Mouse (Mus musculus) fat pad, adult 2 months (tissue): ENCODE data around the gene Pwp1.
"Not testable (repeated sequence)": the region's sequence is repeated elsewhere in the genome, so short reads cannot be mapped to it uniquely, and the experiment has no call there.

ENCODE experiments used
- DNase-seq: peaks from one replicate; pipeline ENCODE4 v3.0.0-alpha.2; 2011; ENCODE audit warnings: low read depth, low spot score; ENCODE audit errors: extremely low read depth

Pwp1 gene

DNA sequence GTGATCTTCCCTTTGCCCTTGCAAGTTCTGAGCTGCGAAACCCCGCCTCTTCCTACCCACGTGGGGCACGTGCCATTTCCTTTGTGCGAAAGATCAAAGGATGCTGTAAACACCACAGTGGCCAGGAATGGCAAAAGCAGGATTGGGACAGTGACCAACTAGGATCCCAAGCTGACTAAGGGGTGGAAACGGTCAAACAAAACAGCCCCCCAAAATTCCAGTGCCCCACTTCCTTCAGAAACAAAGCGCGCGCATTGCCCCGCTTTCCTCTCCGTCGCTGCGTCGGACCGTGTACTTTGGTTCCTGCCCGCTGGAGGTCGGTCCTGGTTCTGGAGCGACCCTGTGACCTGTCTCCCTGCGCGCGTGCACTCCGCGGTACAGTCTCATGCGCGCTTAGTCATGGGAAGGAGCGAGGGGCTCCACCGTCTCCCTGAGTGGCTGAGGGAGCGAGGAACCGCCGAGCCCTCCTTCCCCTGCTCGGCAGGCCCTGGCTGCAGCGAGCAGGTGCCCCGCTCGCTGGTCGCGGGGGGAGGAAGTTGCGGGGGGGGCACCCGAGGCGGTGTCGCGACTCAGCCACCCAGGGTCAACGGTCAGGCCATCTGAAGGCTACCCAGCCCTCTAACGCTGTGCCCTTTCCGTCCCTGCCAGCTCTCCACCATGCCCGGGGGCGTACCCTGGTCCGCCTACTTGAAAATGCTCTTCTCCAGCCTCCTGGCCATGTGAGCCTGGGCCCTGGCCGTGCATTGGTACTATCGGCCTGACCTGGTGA is at the start of gene Pwp1:
Gene Pwp1, plus strand, starts transcription at position 410 of the 769 bp plus-strand sequence.
- not testable (repeated sequence) for DNase-seq

DNA sequence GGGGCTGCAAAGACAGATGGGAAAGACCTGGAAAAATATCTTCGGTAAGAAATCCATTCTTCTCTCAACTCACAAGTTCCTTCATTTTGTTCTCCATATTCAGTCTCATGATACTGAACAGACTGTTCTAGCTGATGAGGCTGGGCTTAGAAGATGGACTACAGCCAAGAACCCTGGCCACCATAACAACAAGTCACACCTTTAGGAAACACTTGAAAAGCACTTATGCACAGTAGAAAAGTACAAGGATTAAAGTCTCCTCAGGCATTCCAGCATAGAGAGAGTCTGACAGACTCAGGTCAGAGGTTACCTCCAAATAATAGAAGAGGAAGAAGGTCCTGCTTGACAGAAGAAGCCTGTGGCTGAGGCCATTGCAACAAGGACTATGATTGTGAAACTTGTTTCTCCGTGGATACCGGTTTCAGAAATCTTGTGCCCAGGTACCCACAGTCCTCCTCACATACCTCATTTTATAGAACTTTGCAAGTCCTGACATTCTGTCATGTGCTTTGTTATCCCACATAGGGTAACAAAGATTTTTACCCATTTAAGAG is 7.1 kb upstream of the Pwp1 start:
- DNase-seq = not testable (repeated sequence)

DNA sequence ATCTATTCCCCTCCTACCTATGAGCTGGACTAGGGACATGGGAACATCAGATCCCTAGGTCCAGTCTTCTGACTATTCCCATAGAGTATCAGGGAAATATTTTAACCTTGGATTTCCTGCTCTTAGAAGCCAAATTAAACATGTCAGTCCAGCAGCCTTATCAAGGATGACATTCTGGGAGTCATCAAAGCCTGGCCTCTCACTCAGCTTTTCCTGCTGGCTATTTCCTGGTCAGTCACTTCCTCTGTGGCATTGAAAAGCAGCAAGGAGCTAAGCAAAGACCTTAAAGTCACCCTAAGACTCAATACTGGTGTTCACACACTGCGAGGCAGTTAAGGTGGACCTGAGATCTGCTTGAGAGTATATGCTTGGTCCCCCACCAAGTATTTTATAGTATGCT is 5.5 kb upstream of the Pwp1 start:
- DNase-seq = not testable (repeated sequence)

DNA sequence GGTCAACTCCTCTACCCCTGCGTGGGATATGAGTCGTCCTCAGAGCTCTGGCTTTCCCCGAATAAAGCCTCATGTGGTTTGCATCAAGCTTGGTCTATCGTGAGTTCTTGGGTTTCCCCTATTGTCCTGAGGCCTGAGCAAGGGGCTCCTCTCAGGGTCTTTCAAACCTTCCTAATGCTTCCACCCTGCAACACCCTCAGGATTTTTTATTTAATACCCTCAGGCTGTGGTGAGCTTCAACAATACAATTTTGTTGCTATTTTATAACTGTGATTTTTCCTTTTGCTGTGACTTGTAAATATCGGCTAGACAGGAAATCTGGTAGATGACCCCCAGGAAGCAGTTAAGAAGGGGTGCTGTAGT is 591 bp upstream of the Pwp1 start:
- not testable (repeated sequence) for DNase-seq

DNA sequence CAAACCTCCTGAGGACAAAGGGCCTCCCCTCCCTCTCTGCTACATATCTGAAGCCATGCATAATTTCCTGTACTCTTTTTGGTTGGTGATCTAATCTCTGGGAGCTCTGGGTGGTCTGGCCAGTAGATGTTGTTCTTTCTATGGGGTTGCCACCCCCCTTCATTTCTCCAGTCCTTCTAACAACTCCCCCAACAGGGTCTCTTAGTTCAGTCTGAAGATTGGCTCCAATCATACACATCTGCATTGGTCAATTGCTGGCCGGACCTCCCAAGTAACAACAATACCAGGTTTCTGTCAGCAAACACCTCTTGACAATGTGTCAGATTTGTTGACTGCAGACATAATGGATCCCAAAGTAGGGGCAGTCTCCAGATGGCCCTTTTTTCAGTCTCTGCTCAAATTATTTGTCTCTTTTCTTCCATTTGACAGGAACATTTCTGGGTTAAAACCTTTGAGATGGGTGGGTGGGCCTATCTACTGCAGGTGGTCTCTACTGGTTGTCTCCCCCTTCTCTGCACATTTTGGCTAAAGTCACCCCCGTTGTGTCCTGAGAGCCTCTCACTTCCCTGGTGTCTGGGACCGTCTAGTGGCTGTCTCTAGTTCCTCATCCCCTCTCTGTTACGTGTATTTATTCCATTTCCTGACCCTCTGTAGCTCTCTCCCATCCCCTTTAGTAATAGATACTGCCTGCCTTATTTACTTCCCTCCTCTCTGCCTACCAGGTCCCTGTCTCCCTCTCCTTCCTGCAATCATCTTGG is 17.0 kb downstream of the Pwp1 start:
- no peak for DNase-seq

DNA sequence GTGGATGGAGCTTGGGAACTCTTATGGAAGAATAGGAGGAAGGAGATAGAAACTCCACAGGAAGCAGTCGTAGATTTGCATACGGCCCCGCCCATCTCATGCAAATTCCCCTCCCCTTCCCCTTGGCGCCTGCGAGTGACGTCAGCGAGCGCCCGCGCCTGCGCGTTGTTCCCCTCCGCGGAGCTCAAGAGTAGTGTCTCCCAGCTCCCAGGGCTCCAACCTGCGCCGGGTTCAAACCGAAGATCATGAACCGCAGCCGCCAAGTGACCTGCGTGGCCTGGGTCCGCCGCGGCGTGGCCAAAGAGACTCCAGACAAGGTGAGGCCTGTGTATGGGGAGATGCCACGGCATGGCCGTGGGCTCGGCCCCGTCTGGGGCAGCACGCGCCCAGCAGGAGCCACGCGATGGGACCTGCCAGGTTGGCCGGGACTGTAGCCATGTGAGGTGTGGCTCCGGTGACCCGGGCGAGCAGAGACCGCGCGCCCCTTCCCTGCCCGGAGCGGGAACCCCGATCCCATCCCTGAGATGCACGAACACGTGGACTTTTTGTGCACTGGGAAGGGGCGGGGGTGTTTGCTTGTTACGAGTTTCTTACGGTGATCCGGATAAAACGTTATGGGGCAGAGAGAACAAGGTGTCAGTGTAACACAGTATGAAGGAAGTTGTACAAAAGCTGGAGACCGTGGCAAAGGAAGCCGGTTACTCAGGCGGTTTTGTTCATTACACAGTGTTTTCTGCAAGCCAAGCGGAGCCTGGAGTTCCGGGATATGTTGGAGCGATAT is 42.6 kb downstream of the Pwp1 start:
- peak; percentile 19 for DNase-seq

DNA sequence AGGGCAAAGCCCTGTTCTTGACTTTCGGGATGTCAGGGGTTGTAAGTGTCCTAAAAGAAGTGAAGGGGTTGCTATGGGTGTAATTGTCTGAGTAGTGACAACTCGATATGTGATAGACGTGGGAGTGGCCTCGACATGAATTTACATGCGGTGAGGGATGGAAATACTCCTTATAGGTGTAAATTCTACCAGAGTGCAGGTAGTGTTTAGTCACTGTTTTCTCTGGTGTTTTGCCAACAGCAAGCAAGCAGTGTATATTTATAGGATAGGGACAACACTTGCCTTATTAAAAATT is 43.1 kb downstream of the Pwp1 start:
- no peak for DNase-seq

DNA sequence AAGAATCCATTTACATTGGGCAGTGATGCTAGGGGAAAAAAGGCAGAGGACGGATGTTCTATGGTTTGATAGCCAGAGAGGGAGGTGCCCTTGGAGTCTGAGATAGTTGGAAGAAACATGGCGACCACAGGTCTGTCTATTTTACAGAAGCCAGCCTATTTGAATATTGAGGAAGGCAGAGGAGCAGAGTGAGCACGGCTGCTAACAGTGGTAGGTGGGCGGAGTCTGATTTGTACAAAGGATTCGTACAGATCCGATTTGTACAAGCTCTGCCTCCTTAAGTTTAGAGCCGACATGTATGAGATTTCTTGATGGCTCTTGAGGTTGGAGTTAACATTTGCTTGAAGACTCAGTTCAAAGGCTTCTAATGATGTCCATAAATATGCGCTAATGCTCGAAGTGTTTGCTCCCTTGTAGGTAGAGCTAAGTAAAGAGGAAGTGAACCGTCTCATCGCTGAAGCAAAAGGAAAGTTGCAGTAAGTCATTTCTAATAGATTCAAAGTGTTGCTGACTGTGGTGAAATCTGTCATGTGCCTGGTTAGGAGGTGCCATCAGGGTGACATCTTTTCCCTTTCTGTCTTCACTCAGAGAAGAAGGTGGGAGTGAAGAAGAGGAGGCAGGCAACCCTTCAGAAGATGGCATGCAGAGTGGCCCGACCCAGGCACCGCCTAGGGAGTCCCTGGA is 44.7 kb downstream of the Pwp1 start:
- no peak for DNase-seq

DNA sequence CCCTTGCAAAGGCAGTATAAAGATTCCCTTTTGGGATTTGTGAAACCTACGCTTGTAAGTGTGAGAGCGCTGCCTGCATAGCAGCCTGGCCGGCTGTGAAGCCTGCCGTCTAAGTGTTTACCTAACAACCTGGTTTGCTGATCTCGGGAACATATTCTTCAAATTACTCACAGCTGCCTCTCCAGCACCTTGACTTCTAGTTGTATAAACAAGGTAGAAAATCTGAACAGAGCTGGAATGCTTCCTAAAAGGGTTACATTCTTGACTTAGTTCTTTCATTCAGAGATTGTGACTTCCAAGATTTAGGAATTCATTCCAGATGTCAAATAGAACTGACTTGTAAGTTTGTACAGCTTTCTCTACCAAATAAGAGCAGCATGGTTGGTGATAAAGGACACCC is 46.5 kb downstream of the Pwp1 start:
- no peak for DNase-seq

DNA sequence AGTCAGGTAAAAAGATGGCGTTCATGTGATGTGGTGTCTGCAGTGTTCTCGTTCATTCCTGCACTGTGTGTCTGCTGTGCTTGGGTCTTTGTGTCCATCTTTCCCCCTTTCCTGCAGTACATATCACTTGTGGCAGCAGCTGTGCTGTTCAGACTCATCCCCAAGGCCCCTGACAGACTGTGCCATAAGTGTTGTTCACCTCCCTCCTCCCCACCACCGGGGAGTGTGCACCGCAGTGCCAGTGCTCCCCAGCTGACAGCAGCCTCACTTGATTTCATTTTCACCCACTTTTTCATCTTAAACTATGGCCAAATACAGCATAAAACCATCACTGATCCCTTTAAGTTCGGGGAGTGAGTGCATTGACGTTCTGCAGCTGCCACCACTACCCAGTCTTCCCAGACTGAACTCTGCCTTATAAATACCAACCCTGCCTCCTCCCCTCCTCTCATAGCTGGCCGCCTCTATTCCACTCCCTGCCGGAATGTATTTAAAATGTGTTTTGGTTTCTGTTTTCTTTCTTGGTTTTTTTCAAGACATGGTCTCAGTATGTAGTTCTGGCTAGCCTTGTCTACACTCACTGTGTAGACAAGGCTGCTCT is 50.7 kb downstream of the Pwp1 start:
- DNase-seq = no peak

DNA sequence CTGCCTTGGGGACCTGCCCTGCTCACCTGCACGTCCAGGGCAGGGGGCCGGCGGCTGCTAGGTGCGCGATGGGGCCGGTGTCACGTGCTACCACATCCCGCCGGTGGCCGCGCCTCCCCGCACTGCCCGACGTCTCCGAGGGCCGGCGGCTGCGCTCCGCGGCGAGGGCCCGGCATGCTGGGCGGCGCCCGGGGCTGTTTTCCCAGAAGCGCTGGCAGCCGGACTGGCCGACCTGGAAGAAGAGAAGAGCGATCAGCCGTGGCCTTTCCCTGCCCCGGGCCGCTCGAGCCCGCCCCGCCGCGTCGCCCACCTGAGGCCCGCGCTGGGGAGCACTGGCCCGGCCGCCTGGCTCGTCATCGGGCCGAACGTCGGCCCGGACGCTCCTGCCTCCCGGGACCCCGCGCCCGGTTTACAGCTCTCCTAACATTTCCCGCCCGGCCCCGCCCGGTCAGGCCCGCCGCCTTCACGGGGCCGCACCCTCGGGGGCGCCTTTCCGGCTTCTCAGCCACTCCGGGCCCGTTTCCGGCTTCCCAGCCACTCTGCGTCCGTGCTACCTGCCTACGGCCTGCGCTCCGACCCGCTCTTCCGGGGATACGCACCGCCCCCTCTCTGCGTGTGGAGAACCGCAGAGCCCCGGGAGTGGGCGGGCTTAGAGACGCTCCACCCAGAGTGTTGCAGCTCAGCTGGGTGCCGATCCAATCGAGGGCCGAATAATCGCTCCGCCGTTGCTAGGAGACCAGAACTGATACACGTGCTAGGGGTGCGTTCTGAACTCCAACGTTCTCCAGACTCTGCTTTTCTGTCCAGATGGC is 87.4 kb downstream of the Pwp1 start, which contains the start of gene Prdm4:
Gene Prdm4, minus strand, starts transcription at position 645 of the 812 bp plus-strand sequence.
- DNase-seq = peak; percentile 78

DNA sequence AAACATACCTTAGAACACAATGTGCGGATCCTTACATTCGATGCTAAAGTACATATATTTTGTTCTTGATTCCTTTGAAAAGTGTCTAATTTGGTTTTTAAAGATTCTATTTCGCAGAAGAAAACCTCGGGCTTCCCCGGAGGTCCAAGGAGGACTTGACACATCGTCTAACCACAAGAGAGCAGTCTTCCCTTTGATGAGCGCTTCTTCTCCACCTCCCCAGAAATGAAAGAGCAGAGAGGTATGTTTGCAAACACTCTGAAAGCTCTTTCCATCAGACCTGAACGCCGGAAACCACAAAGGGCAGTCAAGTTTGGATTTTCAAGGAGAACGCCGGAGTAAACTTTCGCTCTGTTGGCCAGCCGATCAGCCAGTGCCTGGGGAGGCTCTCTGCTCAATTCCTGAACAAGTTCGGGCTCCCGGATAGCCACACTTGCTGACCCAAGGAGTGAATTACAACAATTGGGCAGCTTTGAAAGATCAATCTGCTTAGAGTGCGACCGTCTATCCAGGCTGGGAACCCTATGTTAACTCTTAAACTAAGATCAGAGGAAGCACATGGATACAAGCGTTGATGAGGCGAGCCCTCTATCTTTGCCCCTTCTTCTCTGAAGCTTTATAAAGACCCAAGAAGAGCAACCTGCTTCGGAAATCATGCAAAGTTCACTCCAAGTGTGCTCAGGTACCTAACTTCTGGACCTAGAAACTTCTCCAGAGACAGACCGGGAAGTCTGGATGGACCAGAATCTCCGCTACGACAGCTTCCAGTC is 98.6 kb downstream of the Pwp1 start, which contains the start of gene Ascl4:
Gene Ascl4, plus strand, starts transcription at position 6 of the 770 bp plus-strand sequence.
- no peak for DNase-seq

DNA sequence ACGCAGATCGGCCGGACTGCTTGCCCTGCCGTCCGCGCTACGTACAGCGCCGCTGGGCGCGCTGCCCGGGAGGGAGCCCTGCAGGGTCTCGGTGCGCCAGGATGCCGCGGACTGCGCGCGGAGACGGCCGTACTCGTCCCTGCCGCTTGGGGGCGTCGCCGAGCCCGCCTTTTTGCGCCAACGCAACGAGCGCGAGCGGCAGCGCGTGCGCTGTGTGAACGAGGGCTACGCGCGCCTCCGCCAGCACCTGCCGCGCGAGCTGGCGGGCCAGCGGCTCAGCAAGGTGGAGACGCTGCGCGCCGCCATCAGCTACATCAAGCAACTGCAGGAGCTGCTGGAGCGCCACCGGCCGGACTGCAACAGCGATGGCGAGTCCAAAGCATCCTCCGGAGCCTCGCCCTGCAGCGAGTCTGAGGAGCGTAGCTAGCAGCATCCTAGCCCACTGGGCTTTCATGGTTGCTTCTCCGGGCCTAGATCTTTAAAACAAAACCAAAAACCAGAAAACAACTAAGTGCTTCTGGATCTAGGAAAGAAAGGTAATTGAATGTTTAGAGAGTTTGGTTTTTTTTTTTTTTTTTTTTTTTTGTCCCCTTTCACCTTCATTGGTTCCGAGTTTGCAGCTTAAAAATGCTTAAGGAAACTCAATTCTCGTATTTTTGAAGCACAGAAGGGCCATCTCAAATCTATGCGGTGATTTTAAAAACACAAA is 99.4 kb downstream of the Pwp1 start:
- DNase-seq = no peak

DNA sequence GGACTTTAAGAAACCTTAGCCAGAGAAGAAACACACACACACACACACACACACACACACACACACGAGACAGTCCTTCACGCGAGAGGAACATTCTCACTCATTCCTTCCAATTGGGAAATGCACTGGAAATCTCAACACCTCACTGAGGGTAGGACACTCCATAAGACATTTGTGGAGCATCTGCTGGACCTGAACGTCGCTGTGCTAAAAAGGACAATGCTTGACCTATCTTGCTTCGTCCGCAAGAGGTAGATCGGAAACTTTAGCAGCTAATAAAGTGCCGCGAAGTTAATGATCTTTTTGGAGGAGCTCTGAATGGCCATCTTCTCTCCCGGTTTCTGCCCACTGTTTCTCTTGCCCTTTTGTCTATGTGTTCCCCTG is 99.9 kb downstream of the Pwp1 start:
- DNase-seq = no peak

DNA sequence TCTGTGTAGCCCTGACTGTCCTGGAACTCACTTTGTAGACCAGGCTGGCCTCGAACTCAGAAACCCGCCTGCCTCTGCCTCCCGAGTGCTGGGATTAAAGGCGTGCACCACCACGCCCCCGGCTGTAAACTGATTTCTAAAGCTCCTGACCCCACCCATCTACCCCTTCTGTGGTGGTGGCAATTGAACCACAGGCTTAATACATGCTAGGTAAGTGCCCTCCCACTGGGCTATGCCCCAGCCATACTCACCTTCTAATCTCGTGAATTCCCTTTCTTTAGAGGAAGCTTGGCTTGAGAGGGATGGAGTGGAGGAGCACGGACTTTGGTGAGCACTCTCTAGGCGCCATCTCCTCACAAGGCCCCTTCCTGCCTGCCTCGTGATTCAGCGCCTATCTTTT is 100.7 kb downstream of the Pwp1 start:
- DNase-seq = no peak

DNA sequence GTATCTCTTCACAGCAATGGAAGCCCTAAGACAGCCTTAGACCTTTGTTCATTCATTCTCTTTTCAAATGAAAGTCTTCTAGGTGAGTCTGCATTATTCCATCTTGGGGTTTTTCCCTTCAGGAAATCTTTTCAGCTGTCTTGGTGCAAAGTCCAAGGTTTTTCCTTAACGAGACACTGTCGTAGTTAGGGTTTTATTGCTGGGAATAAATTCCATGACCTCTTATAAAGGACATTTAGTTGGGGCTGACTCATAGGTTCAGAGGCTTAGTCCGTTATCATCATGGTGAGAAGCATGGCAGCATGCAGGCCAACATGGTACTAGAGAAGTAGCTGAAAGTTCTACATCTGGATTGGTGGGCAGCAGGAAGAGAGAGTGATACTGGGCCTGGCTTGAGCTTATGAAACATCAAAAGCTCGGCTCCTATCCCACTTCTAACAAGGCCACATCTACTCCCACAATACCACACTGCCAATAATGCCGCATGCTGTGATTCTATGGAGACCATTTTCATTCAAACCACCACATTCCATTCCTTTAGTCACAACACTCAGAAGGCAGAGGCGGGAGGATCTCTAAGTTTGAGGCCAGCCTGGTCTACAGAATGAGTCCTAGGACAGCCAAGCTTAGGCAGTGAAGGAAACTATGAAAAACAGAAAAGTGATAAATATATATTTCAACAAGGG is 107.1 kb downstream of the Pwp1 start:
- no peak for DNase-seq
